Mouse (Mus musculus): ENCODE measurements around the gene Sfxn4. TPM values are rescaled to one million over a fixed set of nuclear protein-coding genes. Genes with fewer than 3 reads are reported as not detected.
"Not testable (repeated sequence)": the region's sequence is repeated elsewhere in the genome, so short reads cannot be mapped to it uniquely, and the experiment has no call there.

Sfxn4 gene
- polyA plus RNA-seq, 1 experiment from 2014 or later = 10.6 TPM

DNA sequence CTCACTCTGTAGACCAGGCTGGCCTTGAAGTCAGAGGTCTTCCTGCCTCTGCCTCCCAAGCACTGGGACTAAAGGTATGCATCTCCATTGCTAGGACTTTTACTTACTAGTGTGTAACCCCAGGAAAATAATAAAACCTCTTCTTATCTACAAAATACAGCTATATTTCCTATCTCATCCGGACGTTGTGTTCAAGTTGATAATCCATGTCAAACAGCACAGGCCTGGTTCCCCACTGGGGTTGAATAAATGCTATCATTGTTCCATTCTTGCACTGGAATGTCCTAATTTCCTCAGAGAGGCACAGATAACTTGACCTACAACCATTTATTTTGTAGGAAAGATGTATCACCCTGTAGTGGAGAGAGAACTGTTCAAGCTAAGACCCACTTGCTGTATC lies 26.4 kb upstream of the Sfxn4 start:
- WGBS = 90% methylated on average over 2 of the region's 2 CpGs
- H3K4me3 ChIP-seq = no peak overlapping the region
- no peaks in the 10 kb centered on the region for H3K9me3 ChIP-seq
- H3K4me1 ChIP-seq = peaks cover 22% of the 10 kb centered on the region
- H3K27ac ChIP-seq (replicated peaks) = no peak overlapping the region
- no peak overlapping the region for H3K4me2 ChIP-seq (replicated peaks)
- H3K9ac ChIP-seq (replicated peaks) = no peak overlapping the region
- no peak for ATAC-seq (replicated peaks)
- no peaks in the 10 kb centered on the region for H3K27me3 ChIP-seq
- H3K36me3 ChIP-seq = no peaks in the 10 kb centered on the region

DNA sequence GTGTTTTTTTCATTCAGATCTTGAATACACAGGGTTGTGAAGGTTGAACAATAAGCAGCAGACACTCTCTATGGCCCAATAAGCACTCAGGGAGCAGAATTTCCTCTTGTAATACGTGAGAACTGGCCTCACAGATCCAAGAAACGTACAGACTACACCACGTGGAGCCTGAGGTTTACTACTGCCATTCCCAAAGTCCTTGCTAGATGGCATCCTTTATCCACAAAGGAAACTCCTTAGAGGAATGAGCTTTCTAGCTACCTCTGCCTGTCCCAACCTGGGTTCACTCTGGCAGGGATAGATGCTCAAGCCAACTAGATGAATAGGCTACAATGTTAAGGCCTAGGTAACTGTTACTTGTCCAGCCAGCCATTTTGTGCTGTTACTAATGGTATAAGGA lies 21.9 kb upstream of the Sfxn4 start:
- 8% methylated on average over 3 of the region's 3 CpGs for WGBS
- ATAC-seq (replicated peaks) = no peak
- H3K4me3 ChIP-seq = no peak overlapping the region

GRCm38 (mm10) chr19:60874064-60874694 lies 12.9 kb upstream of the Sfxn4 start, which contains the start of gene Prdx3:
Gene Prdx3 (minus strand): TSS chr19:60874556.
- Histone ChIP-seq H3K4me1 (peaks cover 8% of the 10 kb centered on the region; the same call in 1 of the 2 replicates), H3K36me3 (peaks cover 7% of the 10 kb centered on the region; the same call in 1 of the 2 replicates), H3K4me2 (replicated peaks) (peak within 1 kb of the TSS; percentile 59), H3K9me3 (no peaks in the 10 kb centered on the region), H3K27me3 (no peaks in the 10 kb centered on the region), H3K9ac (replicated peaks) (peak within 1 kb of the TSS; percentile 62), H3K27ac (replicated peaks) (peak within 1 kb of the TSS; percentile 69), H3K4me3 (peak within 1 kb of the TSS; percentile 61)
- under 1% methylated on average over 28 of the region's 28 CpGs for WGBS
- ATAC-seq (replicated peaks) = peak; percentile 98

More for the DNA sequence above, 21.9 kb upstream of the Sfxn4 start:
- Histone ChIP-seq H3K27ac (replicated peaks) (no peak overlapping the region), H3K9ac (replicated peaks) (no peak overlapping the region), H3K27me3 (no peaks in the 10 kb centered on the region), H3K4me2 (replicated peaks) (no peak overlapping the region), H3K4me1 (no peaks in the 10 kb centered on the region), H3K9me3 (no peaks in the 10 kb centered on the region), H3K36me3 (no peaks in the 10 kb centered on the region)

DNA sequence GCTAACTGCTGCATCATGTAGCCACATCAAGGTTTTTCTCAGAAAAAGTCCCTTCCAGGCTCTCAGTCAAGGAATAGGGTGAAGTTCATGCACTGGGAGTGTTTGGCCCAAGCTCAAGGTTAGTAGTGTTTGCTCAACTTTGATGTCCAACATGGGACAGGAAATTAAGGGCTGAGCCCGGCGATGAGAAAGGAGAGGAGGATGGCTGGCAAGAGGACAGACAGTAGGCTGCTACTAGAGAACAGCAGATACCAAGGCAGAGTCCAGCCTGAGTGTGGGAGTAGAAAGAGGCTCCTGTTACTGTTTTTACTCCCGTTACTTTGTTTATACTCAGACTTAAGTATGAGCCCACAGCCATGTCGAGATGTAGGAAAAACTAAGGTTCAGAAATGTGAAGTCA lies 12.2 kb upstream of the Sfxn4 start:
- peaks cover 8% of the 10 kb centered on the region; the same call in 1 of the 2 replicates for H3K36me3 ChIP-seq
- peaks cover 8% of the 10 kb centered on the region; the same call in 1 of the 2 replicates for H3K4me1 ChIP-seq
- H3K4me2 ChIP-seq (replicated peaks) = peak overlapping the region; percentile 59
- WGBS = 34% methylated on average over 4 of the region's 4 CpGs
- peak overlapping the region; percentile 61 for H3K4me3 ChIP-seq
- H3K27ac ChIP-seq (replicated peaks) = peak overlapping the region; percentile 69; the same call in 1 of the 2 replicates
- no peak overlapping the region for H3K9ac ChIP-seq (replicated peaks)
- ATAC-seq (replicated peaks) = no peak
- H3K27me3 ChIP-seq = no peaks in the 10 kb centered on the region
- H3K9me3 ChIP-seq = no peaks in the 10 kb centered on the region

GRCm38 (mm10) chr19:60872272-60872671 lies 11.0 kb upstream of the Sfxn4 start:
- H3K9me3 ChIP-seq = no peaks in the 10 kb centered on the region
- H3K4me1 ChIP-seq = peaks cover 8% of the 10 kb centered on the region; the same call in 1 of the 2 replicates
- H3K4me2 ChIP-seq (replicated peaks) = no peak overlapping the region
- no peak overlapping the region for H3K4me3 ChIP-seq
- H3K36me3 ChIP-seq = peaks cover 10% of the 10 kb centered on the region; the same call in 1 of the 2 replicates
- H3K27me3 ChIP-seq = no peaks in the 10 kb centered on the region
- H3K9ac ChIP-seq (replicated peaks) = no peak overlapping the region
- no peak overlapping the region for H3K27ac ChIP-seq (replicated peaks)
- 58% methylated on average over 1 of the region's 1 CpGs for WGBS
- ATAC-seq (replicated peaks) = no peak

- H3K4me3 ChIP-seq = no peak overlapping the region
- no peak overlapping the region for H3K9ac ChIP-seq (replicated peaks)
- no peak overlapping the region for H3K4me2 ChIP-seq (replicated peaks)
- no peak overlapping the region for H3K27ac ChIP-seq (replicated peaks)
- ATAC-seq (replicated peaks) = no peak
- peaks cover 8% of the 10 kb centered on the region; the same call in 1 of the 2 replicates for H3K4me1 ChIP-seq
- H3K9me3 ChIP-seq = no peaks in the 10 kb centered on the region
- no peaks in the 10 kb centered on the region for H3K27me3 ChIP-seq
- H3K36me3 ChIP-seq = peaks cover 10% of the 10 kb centered on the region; the same call in 1 of the 2 replicates
- 94% methylated on average over 5 of the region's 5 CpGs for WGBS
Observed at GRCm38 (mm10) chr19:60871366-60871765, 10.1 kb upstream of the Sfxn4 start.

DNA sequence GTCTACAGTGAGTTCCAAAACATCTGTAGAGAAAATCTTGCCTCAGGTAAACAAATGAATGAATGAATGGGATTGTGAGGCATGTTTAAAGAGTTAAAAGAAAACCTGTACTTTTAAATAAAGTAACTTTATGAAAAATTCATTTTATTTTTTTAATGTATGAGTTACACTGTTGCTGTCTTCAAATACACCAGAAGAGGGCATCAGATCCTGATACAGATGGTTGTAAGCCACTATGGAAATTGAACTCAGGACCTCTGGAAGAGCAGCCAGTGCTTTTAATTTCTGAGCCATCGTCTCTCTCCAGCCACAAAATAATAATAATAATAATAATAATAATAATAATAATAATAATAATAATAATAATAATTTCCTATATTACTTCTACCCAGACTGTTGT lies 9.2 kb upstream of the Sfxn4 start:
- 89% methylated on average over 1 of the region's 1 CpGs for WGBS
- H3K4me1 ChIP-seq = peaks cover 8% of the 10 kb centered on the region; the same call in 1 of the 2 replicates
- peaks cover 10% of the 10 kb centered on the region; the same call in 1 of the 2 replicates for H3K36me3 ChIP-seq
- no peak overlapping the region for H3K4me3 ChIP-seq
- no peak overlapping the region for H3K27ac ChIP-seq (replicated peaks)
- H3K9me3 ChIP-seq = no peaks in the 10 kb centered on the region
- no peak for ATAC-seq (replicated peaks)
- no peak overlapping the region for H3K4me2 ChIP-seq (replicated peaks)
- H3K9ac ChIP-seq (replicated peaks) = no peak overlapping the region
- no peaks in the 10 kb centered on the region for H3K27me3 ChIP-seq

DNA sequence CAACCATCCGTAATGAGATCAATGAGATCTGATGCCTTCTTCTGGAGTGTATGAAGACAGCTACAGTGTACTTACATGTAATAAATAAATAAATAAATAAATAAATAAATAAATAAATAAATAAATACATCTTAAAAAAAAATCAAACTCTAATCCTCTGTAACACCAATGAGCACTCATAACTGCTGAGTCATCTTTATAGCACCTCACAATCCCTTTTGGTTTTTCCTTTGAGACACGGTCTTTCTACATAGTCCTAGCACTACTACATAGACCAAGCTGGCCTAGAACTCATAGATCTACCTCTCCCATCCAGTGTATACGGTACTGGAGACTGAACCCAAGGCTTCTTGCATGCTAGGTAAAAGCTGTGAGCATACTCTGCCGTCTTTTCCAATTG lies 4.9 kb upstream of the Sfxn4 start:
- not testable (repeated sequence) for H3K27me3 ChIP-seq; H3K9ac ChIP-seq (replicated peaks); H3K4me1 ChIP-seq; ATAC-seq (replicated peaks); H3K4me2 ChIP-seq (replicated peaks); H3K27ac ChIP-seq (replicated peaks); H3K9me3 ChIP-seq; H3K4me3 ChIP-seq
- H3K36me3 ChIP-seq = peaks cover 18% of the 10 kb centered on the region; the same call in 1 of the 2 replicates
- WGBS = 93% methylated on average over 4 of the region's 4 CpGs

DNA sequence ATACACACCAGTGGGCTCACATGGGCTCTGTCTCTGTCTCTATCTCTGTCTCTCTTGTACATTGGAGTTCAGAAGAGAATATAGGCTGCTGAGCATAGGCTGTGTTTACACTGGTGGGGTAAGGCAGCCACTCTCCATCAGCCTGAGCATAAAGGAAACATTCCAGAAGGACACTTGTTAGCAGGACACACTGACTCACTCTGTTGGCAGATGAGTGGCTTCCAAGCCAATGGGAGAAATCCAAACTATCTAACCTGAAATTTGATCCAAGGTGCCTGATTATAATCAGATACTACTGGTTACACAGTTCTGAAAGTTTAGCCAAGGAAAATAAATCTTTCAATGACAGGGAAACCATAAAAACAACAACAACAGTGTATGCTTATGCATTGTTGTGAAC lies 15.5 kb downstream of the Sfxn4 start:
- Histone ChIP-seq H3K4me1 (no peaks in the 10 kb centered on the region), H3K9ac (replicated peaks) (no peak overlapping the region), H3K4me3 (no peak overlapping the region), H3K36me3 (peaks cover 8% of the 10 kb centered on the region), H3K27ac (replicated peaks) (no peak overlapping the region), H3K4me2 (replicated peaks) (no peak overlapping the region), H3K9me3 (no peaks in the 10 kb centered on the region), H3K27me3 (no peaks in the 10 kb centered on the region)
- no peak for ATAC-seq (replicated peaks)

DNA sequence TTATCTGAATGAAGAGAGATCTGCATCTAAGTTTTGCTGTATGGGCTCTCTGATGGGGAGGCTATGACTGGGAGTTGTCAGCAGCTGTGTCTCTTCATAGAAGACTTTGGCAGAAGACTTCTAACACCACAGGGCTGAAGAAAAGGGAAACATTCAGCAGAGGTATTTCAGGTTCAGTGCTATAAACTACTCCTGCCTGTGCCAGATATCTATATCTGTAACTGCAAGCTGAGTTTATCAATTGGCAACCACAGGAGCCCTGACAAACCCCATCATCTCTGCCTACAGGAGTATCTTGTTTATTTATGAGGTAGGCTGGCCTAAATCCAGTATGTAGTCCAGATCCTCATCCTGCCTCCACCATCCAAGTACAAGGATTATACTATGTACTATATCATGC lies 18.0 kb downstream of the Sfxn4 start:
- H3K27ac ChIP-seq (replicated peaks) = no peak overlapping the region
- no peak overlapping the region for H3K4me2 ChIP-seq (replicated peaks)
- H3K36me3 ChIP-seq = peaks cover 24% of the 10 kb centered on the region
- H3K4me1 ChIP-seq = no peaks in the 10 kb centered on the region
- no peaks in the 10 kb centered on the region for H3K9me3 ChIP-seq
- no peaks in the 10 kb centered on the region for H3K27me3 ChIP-seq
- no peak for ATAC-seq (replicated peaks)
- no peak overlapping the region for H3K9ac ChIP-seq (replicated peaks)
- H3K4me3 ChIP-seq = no peak overlapping the region

DNA sequence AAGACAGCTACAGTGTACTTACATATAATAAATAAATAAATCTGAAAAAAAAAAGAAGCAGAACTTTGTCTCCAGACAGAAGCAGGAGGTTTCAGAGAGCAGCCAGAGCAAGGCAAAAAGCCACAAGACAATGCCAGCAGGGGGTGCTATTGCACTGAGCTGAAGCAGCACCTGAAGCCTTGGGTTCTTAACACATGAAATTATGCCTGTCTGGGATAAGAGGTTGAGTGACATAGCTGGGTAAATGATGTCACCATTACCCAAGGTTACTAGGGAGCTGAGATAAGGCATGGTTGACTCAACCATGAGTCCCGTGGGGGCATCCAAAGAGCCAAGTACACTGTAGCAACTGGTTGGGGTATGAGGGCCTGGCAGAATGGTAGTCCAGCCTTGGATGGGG lies 23.5 kb downstream of the Sfxn4 start:
- Histone ChIP-seq H3K9ac (replicated peaks) (no peak overlapping the region), H3K9me3 (no peaks in the 10 kb centered on the region), H3K36me3 (peaks cover 64% of the 10 kb centered on the region), H3K4me1 (no peaks in the 10 kb centered on the region), H3K4me2 (replicated peaks) (no peak overlapping the region), H3K4me3 (no peak overlapping the region), H3K27ac (replicated peaks) (no peak overlapping the region), H3K27me3 (no peaks in the 10 kb centered on the region)
- 73% methylated on average over 1 of the region's 1 CpGs for WGBS
- peak; percentile 46 for ATAC-seq (replicated peaks)

DNA sequence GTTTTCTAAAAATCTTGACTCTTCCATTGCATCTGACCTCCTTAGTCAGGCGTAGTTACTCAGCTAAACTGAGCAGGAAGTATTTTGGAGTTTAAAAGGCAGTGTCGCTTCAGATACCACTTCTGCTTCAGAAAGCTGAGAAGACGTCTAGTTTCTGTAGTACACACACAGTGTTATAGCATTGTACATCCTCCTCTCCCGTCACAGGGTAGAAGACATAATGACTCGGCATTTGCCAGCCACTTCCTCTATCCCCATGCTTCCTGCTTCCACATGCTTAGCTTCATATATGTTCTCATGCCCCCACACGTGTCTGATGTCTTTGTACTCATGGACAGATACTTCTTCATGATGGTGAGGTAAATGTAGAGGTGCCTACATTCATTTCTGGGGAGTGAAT lies 42.6 kb downstream of the Sfxn4 start:
- Histone ChIP-seq H3K27me3 (no peaks in the 10 kb centered on the region), H3K27ac (replicated peaks) (no peak overlapping the region), H3K9ac (replicated peaks) (no peak overlapping the region), H3K4me3 (no peak overlapping the region), H3K36me3 (peaks cover 65% of the 10 kb centered on the region), H3K4me1 (no peaks in the 10 kb centered on the region), H3K4me2 (replicated peaks) (no peak overlapping the region), H3K9me3 (no peaks in the 10 kb centered on the region)
- WGBS = 93% methylated on average over 6 of the region's 6 CpGs
- no peak for ATAC-seq (replicated peaks)

GRCm38 (mm10) chr19:60813133-60813532 lies 48.1 kb downstream of the Sfxn4 start:
- H3K4me2 ChIP-seq (replicated peaks) = no peak overlapping the region
- H3K27me3 ChIP-seq = no peaks in the 10 kb centered on the region
- WGBS = 95% methylated on average over 6 of the region's 6 CpGs
- peaks cover 9% of the 10 kb centered on the region for H3K4me1 ChIP-seq
- H3K9ac ChIP-seq (replicated peaks) = no peak overlapping the region
- no peak for ATAC-seq (replicated peaks)
- no peaks in the 10 kb centered on the region for H3K9me3 ChIP-seq
- H3K27ac ChIP-seq (replicated peaks) = no peak overlapping the region
- H3K36me3 ChIP-seq = peaks cover 19% of the 10 kb centered on the region
- no peak overlapping the region for H3K4me3 ChIP-seq

All from forebrain, embryonic 15.5 days (tissue).